Mouse (Mus musculus) embryo, embryonic 11.5 days (tissue): ENCODE data around the gene Prss38.

ENCODE experiments used
- DNase-seq: peaks from one replicate; pipeline ENCODE4 v3.0.0-alpha.2; 2012; ENCODE audit warnings: low read depth, low spot score

Gene Prss38

DNA sequence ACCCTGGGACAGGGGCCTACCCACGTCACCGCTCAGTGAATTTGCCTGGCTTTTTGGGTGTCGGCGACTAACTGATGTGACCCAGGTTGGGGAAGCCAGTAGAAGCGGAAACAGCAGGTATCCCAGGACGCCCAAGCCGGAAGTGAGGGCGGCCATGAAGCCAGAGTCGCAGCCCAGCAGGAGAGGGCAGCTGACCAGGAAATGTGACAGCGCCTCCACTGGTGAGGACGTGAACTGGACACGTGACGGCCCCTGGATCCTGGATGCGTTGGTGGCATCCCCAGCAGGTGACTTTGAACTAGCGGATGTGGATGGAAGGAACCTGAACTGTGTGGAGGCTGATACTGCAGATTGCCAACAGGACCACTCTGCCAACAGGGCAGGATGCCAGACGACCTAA, at the start of gene Prss38:
Prss38 (minus strand) TSS at position 183 of the 400 bp plus-strand sequence.
- no peak for DNase-seq

GRCm38 (mm10) chr11:59423010-59423588, 47.6 kb upstream of the Prss38 start:
- no peak for DNase-seq

GRCm38 (mm10) chr11:59421967-59422366, 46.5 kb upstream of the Prss38 start:
- DNase-seq: no peak

DNA sequence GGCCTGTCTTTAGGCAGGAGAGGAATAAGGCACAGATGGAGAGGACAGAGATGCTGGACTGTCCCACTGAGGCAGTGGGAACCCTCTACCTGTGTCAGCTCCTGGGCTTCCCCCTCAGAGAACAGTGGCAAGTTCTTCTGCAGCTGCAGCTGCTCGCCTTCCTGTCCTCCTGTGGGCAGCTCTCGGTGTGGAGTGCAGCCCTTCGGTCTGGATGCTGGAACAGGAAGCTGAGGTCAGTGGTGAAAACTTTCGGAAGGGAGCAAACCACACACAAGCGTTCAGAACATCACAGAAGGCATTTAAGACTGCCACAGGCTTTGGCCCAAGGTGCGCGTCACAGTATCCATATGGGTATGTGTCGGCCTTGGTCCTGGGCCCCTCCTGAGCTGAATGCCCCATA, 46.0 kb upstream of the Prss38 start:
- no peak for DNase-seq

- DNase-seq: no peak
Measured at GRCm38 (mm10) chr11:59418708-59419107, 43.3 kb upstream of the Prss38 start.

- no peak for DNase-seq
Measured at GRCm38 (mm10) chr11:59412999-59413863, 37.8 kb upstream of the Prss38 start.

DNA sequence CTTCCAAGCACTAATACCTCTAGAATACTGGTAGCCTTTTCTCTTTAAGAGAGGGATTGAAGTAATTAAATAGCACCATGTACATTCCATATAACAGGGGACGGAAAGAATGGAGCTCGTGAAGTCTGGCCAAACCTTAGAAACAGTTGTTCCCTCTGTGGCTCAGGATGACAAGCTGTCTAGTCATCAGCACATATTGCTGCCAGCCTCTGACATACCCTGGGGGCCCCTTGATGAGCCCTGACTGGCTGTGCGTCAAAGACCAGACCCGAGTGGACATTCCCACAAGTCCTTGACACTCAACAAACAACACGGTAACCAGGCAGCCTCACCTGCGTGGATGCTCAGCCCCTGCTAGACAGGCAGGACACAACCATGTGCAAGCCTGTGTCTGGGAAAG, 36.6 kb upstream of the Prss38 start:
- DNase-seq: no peak

GRCm38 (mm10) chr11:59410851-59411250, 35.4 kb upstream of the Prss38 start:
- DNase-seq: no peak

DNA sequence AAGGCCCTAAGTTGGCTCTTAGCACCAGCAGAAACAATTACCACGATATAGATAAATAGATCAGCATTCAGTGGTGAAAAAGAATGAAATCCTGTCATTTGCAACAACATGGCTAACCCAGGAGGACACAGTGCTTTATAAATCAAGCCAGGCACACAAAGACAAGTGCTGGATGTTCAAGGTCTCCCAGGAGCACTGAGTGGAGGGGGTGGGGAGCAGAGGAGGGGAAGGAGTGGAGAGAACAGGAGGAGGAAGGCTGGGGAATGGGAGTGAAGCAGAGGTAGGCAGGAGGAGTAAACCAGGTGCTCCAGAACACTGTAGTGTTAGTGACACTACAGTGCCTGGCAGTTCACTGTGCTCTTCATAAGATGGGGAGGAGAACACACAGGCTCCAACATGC, 30.3 kb upstream of the Prss38 start:
- no peak for DNase-seq

DNA sequence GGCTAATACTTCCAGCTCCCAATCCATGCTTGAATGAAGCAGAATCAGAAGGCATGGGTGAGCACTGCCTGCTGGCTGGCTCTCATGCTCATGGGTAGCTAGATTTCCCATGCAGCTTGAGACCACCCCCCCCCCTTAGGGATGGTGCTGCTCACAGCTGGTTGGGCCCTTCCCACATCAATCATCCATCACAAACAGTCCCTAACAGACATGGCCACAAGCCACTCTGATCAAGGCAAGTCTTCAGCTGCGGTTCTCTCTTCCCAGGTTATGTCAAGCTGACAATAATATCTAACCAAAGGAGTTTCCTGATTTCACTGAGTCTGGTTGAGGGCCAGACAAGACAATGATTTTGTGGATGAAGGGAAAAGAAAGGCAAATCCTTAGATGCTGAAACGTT, 25.4 kb upstream of the Prss38 start:
- DNase-seq: no peak

DNA sequence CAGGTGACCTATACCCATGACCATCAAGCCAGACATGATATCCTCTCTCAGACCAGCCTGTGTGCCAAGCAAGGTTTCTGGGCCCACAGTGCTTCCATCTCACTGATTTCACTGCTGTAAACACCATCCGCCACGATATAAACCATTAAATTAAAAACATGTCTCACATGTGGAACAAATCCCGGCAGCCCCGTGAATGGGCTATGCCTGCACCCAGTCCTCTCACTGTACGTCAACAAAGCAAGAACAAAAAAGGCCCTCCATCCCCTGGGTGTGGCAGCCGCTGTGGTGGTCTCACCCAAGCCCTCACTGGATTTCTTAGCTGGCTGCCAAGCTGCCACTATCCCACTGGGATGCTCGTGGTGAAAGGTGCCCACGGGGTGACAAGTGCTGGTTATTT, 24.4 kb upstream of the Prss38 start:
- no peak for DNase-seq

DNA sequence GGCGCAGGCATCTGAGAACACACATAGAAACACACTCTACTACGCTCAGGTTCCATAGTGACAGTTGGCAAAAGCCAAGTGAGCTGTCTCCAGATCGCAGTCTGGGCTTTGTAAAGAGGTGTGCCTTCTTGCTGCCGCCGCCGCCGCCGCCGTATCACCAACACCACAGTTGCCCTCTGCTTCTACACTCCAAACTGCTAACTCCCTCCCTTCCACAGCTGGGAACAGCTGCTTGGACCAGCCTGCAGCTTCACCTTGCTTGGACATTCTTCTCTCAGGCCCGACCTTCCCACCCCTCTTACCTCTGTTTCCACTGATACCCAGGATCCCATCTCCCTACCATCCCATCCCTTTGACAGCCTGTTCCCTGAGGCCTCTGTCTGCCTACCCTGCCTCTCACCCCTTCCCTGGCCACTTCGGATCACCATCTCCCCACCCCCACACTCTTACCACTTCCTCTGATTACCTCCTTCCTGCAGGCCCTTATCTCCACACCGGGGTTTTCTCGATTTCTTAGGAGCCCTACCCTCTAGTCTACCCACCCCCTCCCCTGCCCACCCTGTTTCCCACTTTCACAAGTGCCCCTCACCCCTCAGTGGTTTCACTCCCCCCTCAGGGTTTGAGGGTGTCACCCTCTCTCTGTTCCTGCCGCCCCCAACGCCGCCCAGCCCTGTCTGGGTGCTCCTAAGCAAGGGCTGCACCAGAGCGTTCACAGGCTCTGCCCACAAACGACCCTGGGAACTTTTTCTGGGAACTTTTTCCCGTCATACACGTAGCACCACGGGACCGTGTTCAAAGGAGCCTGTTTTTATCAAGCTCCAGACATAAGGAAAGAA, 22.3 kb upstream of the Prss38 start:
- no peak for DNase-seq

DNA sequence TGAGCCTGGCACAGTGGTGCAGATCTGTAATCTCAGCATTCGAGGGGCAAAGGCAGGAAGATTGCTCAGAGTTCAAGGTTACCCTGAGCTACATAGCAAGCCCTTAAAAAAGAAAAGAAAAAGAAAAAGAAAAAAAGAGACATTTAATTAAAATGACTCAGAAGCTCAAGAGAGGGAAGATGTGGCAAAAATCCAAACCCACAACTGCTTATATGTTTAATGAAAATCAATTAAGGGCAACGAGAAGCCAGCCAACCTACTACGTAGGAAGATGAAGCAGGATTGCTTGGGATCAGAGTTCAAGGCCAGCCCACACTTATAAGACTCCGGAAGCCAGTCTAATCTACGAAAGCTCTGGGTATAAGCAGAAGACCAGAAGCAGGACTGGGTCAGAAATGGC, 19.0 kb upstream of the Prss38 start:
- no peak for DNase-seq

GRCm38 (mm10) chr11:59393591-59393990, 18.1 kb upstream of the Prss38 start:
- DNase-seq: peak; percentile 51

DNA sequence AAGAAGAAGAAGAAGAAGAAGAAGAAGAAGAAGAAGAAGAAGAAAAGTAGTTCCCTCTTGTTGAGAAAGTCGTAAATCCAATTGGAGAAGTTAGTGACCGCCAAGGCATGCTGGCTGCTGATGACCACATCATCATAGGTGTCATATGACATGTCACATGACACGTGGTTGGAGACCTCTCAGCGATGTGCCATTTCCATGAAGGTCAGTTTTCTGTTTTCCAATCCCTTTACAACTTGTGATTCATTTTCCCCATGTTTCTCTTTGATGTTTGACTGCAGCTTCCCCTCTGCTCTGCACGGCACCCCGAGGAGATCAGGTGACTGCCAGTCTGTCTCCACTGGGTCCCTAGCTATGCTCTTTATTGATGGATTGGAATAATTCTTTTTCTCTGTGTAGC, 16.8 kb upstream of the Prss38 start:
- no peak for DNase-seq

- DNase-seq: no peak
Measured at GRCm38 (mm10) chr11:59390470-59390869, 15.0 kb upstream of the Prss38 start.

- no peak for DNase-seq
Measured at GRCm38 (mm10) chr11:59389617-59390016, 14.2 kb upstream of the Prss38 start.

- no peak for DNase-seq
Measured at GRCm38 (mm10) chr11:59388806-59389205, 13.3 kb upstream of the Prss38 start.

DNA sequence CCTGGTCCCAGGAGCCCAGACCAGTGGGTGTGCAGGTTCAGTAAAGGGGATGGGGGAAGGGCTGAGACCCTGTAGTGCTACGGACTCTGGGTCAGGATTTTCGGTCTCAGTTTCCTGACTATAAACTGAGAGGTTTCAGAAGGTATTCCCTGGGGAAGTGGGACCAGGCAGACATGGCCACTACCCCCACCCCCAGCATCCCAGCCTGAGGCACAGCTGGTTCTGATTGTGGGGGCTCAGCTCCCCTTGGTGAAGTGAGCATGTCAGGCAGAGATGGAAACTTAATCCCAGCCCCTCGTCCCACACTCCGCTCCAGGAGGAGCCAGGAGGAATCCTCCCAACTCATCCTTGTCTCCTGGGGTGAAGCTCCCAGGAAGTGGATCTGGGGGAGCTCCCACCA, 12.0 kb upstream of the Prss38 start:
- DNase-seq: no peak

GRCm38 (mm10) chr11:59385123-59385522, 9.7 kb upstream of the Prss38 start:
- DNase-seq: no peak

DNA sequence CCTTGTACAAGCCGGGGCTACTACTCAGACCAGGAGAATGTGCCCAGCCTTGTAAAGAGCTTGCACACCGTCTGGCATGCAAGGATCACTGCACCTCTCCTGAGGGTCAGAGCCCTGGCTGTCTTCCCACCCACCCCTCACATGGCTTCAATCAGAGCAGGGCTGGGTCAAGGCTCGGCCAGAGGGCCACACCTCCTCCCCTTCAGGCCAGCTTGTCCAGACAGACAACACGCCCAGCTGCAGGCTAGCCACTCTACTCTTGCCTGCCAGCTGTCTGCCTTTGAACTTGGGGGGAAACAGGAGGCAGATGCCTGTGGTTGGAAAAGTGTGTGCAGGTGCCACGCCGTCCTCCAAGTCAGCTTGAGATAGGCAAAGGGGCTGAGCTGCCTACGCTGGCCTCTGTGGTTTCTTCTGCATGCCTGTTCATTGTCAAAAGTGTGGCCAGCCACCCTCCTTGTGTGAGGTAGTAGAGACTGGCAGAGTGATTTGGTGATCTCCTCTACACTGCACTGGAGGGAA, 9.0 kb upstream of the Prss38 start:
- no peak for DNase-seq

DNA sequence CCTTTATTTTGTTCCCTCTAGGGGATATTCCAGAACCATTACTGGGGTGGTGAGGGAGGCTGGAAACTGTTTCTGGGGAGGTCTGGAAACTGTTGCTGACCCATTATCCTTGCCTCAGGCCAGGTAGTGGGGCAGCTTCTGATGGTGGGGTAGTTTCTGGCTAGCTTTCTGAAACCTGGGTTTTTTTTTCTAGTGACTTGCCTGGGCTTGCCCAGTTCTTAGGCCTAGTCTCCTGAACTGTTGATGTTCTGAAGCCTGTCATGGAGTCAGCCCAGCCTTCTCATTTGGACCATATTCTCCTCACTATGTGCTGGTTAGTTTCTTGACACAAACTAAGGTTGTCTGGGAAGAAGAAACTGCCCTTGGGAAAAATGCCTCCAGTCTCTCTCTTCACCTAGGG, 4.1 kb upstream of the Prss38 start:
- DNase-seq: no peak
